Mouse (Mus musculus) G1E-ER4 (cell line): ENCODE measurements around the gene Trim27. TPM values are rescaled to one million over a fixed set of nuclear protein-coding genes. Genes with fewer than 3 reads are reported as not detected.

Experiments
- GATA1 ChIP-seq: IDR thresholded peaks from one replicate; pipeline ENCODE4 v1.8.0; 2012; ENCODE audit warnings: low read length, inconsistent platforms
- polyA plus RNA-seq: library from polyadenylated mRNA; stranded (reverse); fragments of >175 nt; gene quantifications from 2 replicates; pipeline ENCODE4 v1.2.3, GENCODE M21; 2012

The Trim27 gene
- polyA plus RNA-seq, 1 experiment = 180 TPM

- no peak for TF ChIP-seq GATA1
Measured at GRCm38 (mm10) chr13:21226031-21226430, 46.8 kb downstream of the Trim27 start.

DNA sequence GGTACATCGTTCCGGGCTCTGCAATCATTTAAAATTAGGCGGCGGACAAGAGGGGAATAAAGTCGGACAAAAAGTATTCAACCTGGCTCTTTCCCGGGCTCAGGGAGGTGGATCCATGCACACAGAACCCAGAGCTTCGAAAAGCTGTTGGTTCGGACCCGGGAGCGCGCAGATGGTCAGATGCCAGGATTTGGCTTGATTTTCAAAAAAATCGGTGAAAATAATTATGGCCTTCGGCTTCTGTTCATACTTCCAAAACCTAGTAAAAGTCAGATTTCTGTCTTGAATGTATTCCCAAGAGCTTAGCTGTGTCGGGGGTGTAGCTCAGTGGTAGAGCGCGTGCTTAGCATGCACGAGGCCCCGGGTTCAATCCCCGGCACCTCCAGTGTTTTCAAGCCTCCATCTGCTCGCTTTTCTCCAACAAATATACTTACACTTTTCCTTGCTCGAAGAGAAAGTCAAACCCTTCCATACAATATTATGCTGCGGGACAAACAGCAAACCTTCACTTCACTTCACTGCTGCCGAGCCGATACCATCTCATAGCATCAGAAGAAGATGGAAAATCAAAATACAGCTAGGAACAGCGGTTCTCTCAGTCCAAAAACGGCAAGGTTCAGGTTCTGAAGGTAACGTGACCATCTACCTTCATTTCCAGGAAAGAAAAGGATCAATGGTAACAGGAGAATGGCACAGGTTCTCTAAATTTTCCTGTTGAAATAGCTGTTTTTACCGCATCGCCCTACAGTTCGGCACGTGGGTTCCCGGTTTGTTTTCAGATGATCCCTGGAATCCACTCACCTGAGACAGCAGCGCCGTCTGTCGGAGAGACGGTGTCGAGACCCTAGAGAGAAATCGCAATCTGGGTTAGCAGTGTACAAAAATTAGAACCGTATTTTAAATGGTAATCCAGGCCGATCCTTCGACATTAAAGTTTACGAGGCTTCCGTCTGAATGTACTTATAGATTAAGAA lies 54.8 kb downstream of the Trim27 start:
- no peak for TF ChIP-seq GATA1

DNA sequence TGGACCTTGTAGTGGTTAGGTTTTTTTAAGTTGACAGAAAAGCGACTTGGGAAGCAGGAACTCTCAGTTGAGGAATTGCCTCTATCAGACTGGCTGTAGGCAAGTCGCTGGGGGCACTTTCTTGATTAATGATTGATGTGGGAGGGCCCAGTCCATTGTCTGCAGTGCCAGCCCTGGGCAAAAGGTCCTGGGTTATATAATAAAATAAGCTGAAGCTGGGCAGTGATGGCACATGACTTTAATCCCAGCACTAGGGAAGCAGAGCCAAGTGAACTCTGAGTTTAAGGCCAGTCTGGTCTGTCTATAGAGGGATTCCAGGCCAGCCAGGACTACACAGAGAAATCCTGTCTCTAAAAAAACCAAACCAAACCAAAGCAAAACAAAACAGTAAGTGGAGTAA lies 57.5 kb downstream of the Trim27 start:
- no peak for TF ChIP-seq GATA1

DNA sequence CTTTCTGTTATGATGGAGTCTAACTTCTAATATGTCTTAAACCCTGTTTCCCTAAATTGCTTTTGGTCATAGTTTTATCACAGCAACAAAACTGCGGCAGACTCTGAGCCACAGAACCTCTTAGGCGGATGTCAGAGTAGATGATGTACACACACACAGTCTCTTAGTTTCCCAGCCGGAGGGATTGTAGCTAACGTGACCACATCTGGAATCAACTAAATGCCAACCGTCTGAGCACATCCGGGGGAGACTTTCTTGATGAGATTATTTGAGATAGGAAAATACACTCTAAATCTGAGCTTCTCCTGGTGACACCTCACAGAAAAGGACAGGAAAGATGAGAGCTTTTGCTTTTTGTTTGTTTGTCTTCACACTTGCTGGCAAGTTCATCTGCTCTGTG lies 57.9 kb downstream of the Trim27 start:
- TF ChIP-seq GATA1 = no peak

DNA sequence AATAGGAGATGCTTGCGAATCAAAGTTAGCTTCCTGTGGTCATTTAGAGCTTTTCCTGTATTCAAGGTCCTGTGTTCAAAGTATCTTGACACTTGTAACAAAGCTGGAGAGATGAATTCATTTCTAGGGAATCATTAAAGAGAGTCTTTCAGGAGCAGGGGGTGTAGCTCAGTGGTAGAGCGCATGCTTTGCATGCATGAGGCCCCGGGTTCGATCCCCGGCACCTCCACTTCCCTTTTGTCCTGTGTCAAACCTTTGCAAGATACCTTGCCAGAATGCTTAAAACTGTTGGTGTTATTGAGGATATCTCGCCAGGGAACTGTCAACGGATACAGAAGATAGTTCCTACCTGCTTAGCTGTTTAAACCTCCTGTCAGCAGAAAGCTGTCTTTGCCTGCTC lies 61.5 kb downstream of the Trim27 start:
- TF ChIP-seq GATA1 = no peak

DNA sequence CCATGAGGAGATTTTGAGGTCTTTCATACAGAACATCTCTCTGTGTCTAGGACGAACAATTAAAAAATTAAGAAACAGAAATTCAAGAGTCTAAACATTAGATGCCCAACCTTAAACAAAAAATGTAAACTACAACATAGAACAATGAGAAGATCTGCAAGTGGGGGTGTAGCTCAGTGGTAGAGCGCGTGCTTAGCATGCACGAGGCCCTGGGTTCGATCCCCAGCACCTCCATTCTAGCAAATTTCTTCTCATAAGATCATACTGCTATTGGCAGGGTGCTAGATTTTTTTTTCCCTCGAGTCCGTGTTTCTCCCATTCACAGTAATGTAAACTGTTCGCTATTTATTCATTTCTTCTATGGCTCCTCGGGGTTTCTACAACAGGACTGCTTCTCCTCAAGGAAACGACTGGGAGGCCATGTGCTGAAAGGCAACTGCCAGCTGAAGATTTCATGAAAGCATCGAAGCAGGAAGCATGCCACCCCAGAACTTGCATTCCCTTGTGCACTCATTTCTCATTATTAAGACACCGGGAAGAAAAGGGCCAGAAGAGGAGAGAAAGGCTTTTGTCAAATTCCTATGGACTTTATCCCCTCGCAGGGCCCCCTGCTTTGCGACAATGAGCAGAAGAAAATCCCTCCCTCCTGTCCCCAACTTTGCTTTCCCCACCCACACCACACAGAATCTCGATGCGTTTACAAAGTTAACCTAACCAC lies 63.3 kb downstream of the Trim27 start:
- TF ChIP-seq GATA1 = no peak

DNA sequence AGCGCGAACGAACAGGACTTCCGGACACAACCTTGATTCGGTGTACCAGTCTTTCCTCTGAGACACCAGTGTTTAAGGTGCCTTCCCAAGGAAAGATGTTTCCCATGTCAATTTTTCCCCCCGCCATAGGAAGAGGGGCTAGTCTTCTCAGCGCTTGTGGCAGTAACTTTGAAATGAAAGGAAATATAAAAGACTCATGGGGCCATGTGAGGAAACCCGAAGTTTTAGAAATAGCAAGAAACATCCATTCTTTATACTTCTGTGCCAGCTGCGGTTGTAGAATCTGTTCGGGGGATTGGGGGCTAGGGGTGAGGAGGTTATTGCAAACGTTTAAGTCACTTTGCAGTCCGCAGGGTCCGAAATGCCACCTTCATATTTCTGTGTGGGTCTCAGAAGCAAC lies 64.0 kb downstream of the Trim27 start:
- TF ChIP-seq GATA1 = no peak

DNA sequence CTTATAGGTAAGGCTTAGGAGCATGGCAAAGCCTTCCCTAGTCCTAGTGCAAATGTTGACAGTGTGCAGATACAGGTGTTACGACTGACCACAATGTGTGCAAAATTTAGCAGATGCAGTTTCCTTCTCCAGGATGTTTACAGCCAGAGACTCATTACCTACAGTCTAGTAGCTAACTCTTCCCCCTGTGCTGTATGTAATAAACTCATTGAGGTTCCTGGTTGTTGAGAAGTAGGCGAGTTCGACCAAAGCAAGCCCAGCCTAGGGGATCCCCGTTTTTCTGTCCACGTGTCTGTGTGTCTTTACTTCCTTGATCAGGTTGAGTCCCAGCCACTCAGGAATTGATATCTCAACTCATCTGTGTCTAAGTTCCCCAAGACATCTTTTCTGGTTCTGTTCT lies 64.8 kb downstream of the Trim27 start:
- TF ChIP-seq GATA1 = no peak

Other genes starting within 250 kb of the Trim27 start
- not detected in 2 replicates for gene Olfr1370, start 104.5 kb upstream of the Trim27 start, polyA plus RNA-seq
- gene Olfr1369-ps1, start 68.0 kb upstream of the Trim27 start, polyA plus RNA-seq = not detected in 2 replicates
- gene Olfr263, start 49.8 kb upstream of the Trim27 start, polyA plus RNA-seq = not detected in 2 replicates
- not detected in 2 replicates for gene Olfr1368, start 33.6 kb upstream of the Trim27 start, polyA plus RNA-seq
- not detected in 2 replicates for gene Gpx5, start 113.3 kb downstream of the Trim27 start, polyA plus RNA-seq
- gene Gpx6, start 132.7 kb downstream of the Trim27 start, polyA plus RNA-seq = not detected in 2 replicates
- not detected in 2 replicates for gene Olfr1367, start 167.5 kb downstream of the Trim27 start, polyA plus RNA-seq
- gene Zscan12, start 183.4 kb downstream of the Trim27 start, polyA plus RNA-seq = 2.9 and 3.9 TPM in 2 replicates
- gene Zkscan3, start 223.3 kb downstream of the Trim27 start, polyA plus RNA-seq = 3.7 and 4.9 TPM in 2 replicates